Mouse (Mus musculus) gastrocnemius, postnatal 10 days (tissue): ENCODE results near the gene Shf. TPM values are rescaled to one million over a fixed set of nuclear protein-coding genes. Genes with fewer than 3 reads are reported as not detected.
"Not testable (repeated sequence)": the region's sequence is repeated elsewhere in the genome, so short reads cannot be mapped to it uniquely, and the experiment has no call there.

Experiments used
- DNase-seq: peaks from one replicate; pipeline ENCODE4 v3.0.0; 2021; ENCODE audit warnings: mixed read lengths
- long read RNA-seq, 2 experiments: library from polyadenylated mRNA; stranded (forward); transcript quantifications; one replicate each; pipeline ENCODE4 v2.0.0; 2021
- total RNA-seq, 2 experiments: library from RNA; stranded (reverse); gene quantifications; 2 replicates each; pipeline ENCODE4 v1.2.3; 2021

Shf gene
- 1 to 10 TPM; 7.5 to 9.4 TPM for total RNA-seq
- long read RNA-seq, experiment 1, partial matches to known transcripts = 1 of 9 reads
- long read RNA-seq, experiment 1, other reads (novel, unspliced or antisense) = 5 of 9 reads
- long read RNA-seq, experiment 2, partial matches to known transcripts = 0 of 2 reads
- long read RNA-seq, experiment 2, other reads (novel, unspliced or antisense) = 1 of 2 reads

- peak; percentile 94 for DNase-seq
These were observed at the start of gene Shf for GRCm38 (mm10) chr2:122368995-122369739. Gene Shf, minus strand, starts transcription at chr2:122369162.

GRCm38 (mm10) chr2:122408928-122409327 lies 40.0 kb upstream of the Shf start:
- DNase-seq = no peak

- no peak for DNase-seq
These were observed 38.6 kb upstream of the Shf start for GRCm38 (mm10) chr2:122407607-122408006.

- no peak for DNase-seq
These were observed 27.2 kb upstream of the Shf start for GRCm38 (mm10) chr2:122396150-122396549.

GRCm38 (mm10) chr2:122387135-122387534 lies 18.2 kb upstream of the Shf start:
- DNase-seq = not testable (repeated sequence)

- no peak for DNase-seq
These were observed 16.1 kb upstream of the Shf start for GRCm38 (mm10) chr2:122385095-122385494.

- DNase-seq = no peak
These were observed 13.2 kb upstream of the Shf start for GRCm38 (mm10) chr2:122382121-122382520.

- DNase-seq = no peak
These were observed 12.6 kb upstream of the Shf start for GRCm38 (mm10) chr2:122381329-122382103.

- peak; percentile 45 for DNase-seq
These were observed 11.9 kb upstream of the Shf start for GRCm38 (mm10) chr2:122380768-122381311.

- no peak for DNase-seq
These were observed 10.3 kb upstream of the Shf start for GRCm38 (mm10) chr2:122379292-122379650.

GRCm38 (mm10) chr2:122378421-122379291 lies 9.7 kb upstream of the Shf start:
- no peak for DNase-seq

GRCm38 (mm10) chr2:122377751-122378246 lies 8.8 kb upstream of the Shf start:
- DNase-seq = peak; percentile 60

GRCm38 (mm10) chr2:122377215-122377674 lies 8.3 kb upstream of the Shf start:
- peak; percentile 97 for DNase-seq

GRCm38 (mm10) chr2:122376041-122376561 lies 7.1 kb upstream of the Shf start:
- DNase-seq = peak; percentile 61

- DNase-seq = peak; percentile 92
These were observed 6.5 kb upstream of the Shf start for GRCm38 (mm10) chr2:122375391-122375991.

GRCm38 (mm10) chr2:122374666-122375331 lies 5.8 kb upstream of the Shf start:
- no peak for DNase-seq

- DNase-seq = no peak
These were observed 5.0 kb upstream of the Shf start for GRCm38 (mm10) chr2:122374012-122374411.

- DNase-seq = no peak
These were observed 3.6 kb upstream of the Shf start for GRCm38 (mm10) chr2:122372541-122372940.

GRCm38 (mm10) chr2:122372067-122372466 lies 3.1 kb upstream of the Shf start:
- DNase-seq = no peak

- DNase-seq = no peak
These were observed 1.3 kb upstream of the Shf start for GRCm38 (mm10) chr2:122370101-122370750.
